Mouse (Mus musculus): ENCODE results near the gene Rd3l. TPM values are rescaled to one million over a fixed set of nuclear protein-coding genes. Genes with fewer than 3 reads are reported as not detected.

The Rd3l gene
- polyA plus RNA-seq, 1 experiment from 2014 or later = 0.26 TPM

GRCm38 (mm10) chr12:111933032-111933704 lies 47.9 kb downstream of the Rd3l start:
- DNase-seq (ENCODE audit: low spot score) = peak; percentile 87
- Histone ChIP-seq H3K4me3 (peak overlapping the region; percentile 8; the same call in 1 of the 2 replicates), H3K4me1 (peaks cover 58% of the 10 kb centered on the region), H3K36me3 (no peaks in the 10 kb centered on the region), H3K27ac (peak overlapping the region; percentile 73), H3K27me3 (ENCODE audit: insufficient read depth, poor library complexity, severe bottlenecking) (no peaks in the 10 kb centered on the region), H3K9me3 (no peaks in the 10 kb centered on the region)
- 48% methylated on average over 11 of the region's 11 CpGs for WGBS

DNA sequence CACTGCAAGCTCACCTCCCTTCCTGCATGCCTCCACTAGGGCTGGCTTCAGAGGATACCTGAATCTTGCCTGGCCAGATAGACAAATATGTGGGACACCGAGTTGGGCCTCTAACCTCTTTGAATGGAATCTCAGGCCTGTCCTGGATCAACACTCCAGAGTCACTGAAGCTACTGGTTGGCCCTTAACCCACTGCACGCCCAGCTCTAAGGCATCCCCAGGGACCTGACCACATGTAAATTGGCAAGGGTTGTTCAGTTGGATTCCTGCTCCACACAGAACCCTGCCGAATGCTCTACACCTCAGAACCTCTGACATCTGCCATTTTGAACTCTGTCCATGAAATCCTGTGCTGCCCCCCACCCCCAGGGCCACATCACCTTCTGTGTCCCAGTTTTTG lies 48.6 kb downstream of the Rd3l start:
- DNase-seq (ENCODE audit: low spot score) = no peak
- WGBS = 48% methylated on average over 3 of the region's 3 CpGs
- Histone ChIP-seq H3K9me3 (no peaks in the 10 kb centered on the region), H3K27ac (peak overlapping the region; percentile 73; the same call in 1 of the 2 replicates), H3K4me1 (peaks cover 53% of the 10 kb centered on the region), H3K4me3 (no peak overlapping the region), H3K27me3 (ENCODE audit: insufficient read depth, poor library complexity, severe bottlenecking) (no peaks in the 10 kb centered on the region), H3K36me3 (no peaks in the 10 kb centered on the region)

- peaks cover 51% of the 10 kb centered on the region for H3K4me1 ChIP-seq
- WGBS = 81% methylated on average over 9 of the region's 9 CpGs
- no peak overlapping the region for H3K4me3 ChIP-seq
- H3K27me3 ChIP-seq (ENCODE audit: insufficient read depth, poor library complexity, severe bottlenecking) = no peaks in the 10 kb centered on the region
- H3K36me3 ChIP-seq = no peaks in the 10 kb centered on the region
- DNase-seq (ENCODE audit: low spot score) = no peak
- H3K9me3 ChIP-seq = no peaks in the 10 kb centered on the region
- H3K27ac ChIP-seq = no peak overlapping the region
Observed at GRCm38 (mm10) chr12:111931411-111932025, 49.6 kb downstream of the Rd3l start.

Other genes with a start within 250 kb of the Rd3l start
- gene Klc1, start 222.5 kb downstream of the Rd3l start, polyA plus RNA-seq (2016; fragmentation: Nextera tagmentation; extraction: Ambion mirVana) = 109 and 116 TPM in 2 replicates
- 10.5 and 13.8 TPM in 2 replicates for gene Xrcc3, start 167.4 kb downstream of the Rd3l start, polyA plus RNA-seq (2016; fragmentation: Nextera tagmentation; extraction: Ambion mirVana)
- 104 and 109 TPM in 2 replicates for gene Zfyve21, start 167.1 kb downstream of the Rd3l start, polyA plus RNA-seq (2016; fragmentation: Nextera tagmentation; extraction: Ambion mirVana)
- gene Ppp1r13b, start 73.2 kb downstream of the Rd3l start, polyA plus RNA-seq (2016; fragmentation: Nextera tagmentation; extraction: Ambion mirVana) = 13.6 and 16.8 TPM in 2 replicates
- gene Atp5mpl, start 14.3 kb downstream of the Rd3l start, polyA plus RNA-seq (2016; fragmentation: Nextera tagmentation; extraction: Ambion mirVana) = 847 and 1,150 TPM in 2 replicates
- 0.28 and 0.54 TPM in 2 replicates for gene Tdrd9, start 9.8 kb downstream of the Rd3l start, polyA plus RNA-seq (2016; fragmentation: Nextera tagmentation; extraction: Ambion mirVana)
- gene Aspg, start 125.4 kb upstream of the Rd3l start, polyA plus RNA-seq (2016; fragmentation: Nextera tagmentation; extraction: Ambion mirVana) = 1.5 and 1.7 TPM in 2 replicates
- 1.0 and 2.1 TPM in 2 replicates for gene Kif26a, start 164.9 kb upstream of the Rd3l start, polyA plus RNA-seq (2016; fragmentation: Nextera tagmentation; extraction: Ambion mirVana)

Measured in heart, embryonic 10.5 days (tissue).